Mouse (Mus musculus): ENCODE results near the gene Ccl28.

GRCm38 (mm10) chr13:119678794-119679193 lies 55.2 kb downstream of the Ccl28 start:
- no peak for TF ChIP-seq CTCF (IDR thresholded peaks at IDR 0.05; ENCODE audit: insufficient read depth, low read length)
- no peak for TF ChIP-seq POLR2A (IDR thresholded peaks at IDR 0.05; ENCODE audit: borderline replicate concordance, extremely low read depth, low read depth, low read length)
